Mouse (Mus musculus): ENCODE results near the gene Nav2.

- TF ChIP-seq CTCF (IDR thresholded peaks at IDR 0.05; ENCODE audit: low read depth, low read length) (no peak), GATA1 (IDR thresholded peaks at IDR 0.05; ENCODE audit: borderline replicate concordance, low read length) (no peak)
Observed at GRCm38 (mm10) chr7:49324575-49324974, 416.1 kb downstream of the Nav2 start.
